Comparison of ENCODE assay signal across 9 mouse cellular contexts in the genomic region with DNA sequence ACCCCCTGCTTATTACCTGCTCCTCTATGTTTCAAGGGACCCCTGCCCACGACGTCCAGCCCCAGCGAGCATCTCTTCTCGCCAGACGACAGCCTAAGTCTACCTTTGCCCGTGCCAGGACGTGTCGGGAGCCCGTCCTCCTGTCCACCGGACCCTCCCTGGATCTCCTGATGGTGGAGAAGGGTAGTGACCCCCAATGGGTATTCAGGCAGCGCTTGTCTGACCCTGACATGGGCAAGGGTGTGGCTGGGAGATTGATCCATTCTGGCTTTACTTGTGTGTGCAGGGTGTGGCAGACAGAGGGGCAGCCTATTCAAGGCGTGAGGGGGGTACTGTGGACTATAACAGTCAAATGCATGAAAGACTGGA. TPM values are rescaled to one million over a fixed set of nuclear protein-coding genes. Genes with fewer than 3 reads are reported as not detected.
DNase-seq lines count a peak whose midpoint lies in the region; ATAC-seq and TF ChIP-seq lines count a peak whose summit lies in the region.
"Had no signal": no experiment of that assay in that cellular context is flagged by ENCODE, and none has a peak within 500 bp of the region (broad histone marks: within the 10 kb centered on the region; RNA-seq: fewer than 3 reads in every experiment).

No protein-coding gene starts in this region.

- H3K9ac ChIP-seq in heart, embryonic 16.5 days (ENCODE audit: low read length) = peak overlapping the region; percentile 90
- peak overlapping the region; percentile 96 for H3K9ac ChIP-seq in hindbrain, embryonic 13.5 days
- H3K9ac ChIP-seq in midbrain, embryonic 12.5 days (replicated peaks) = peak overlapping the region; percentile 99

- H3K36me3 ChIP-seq in heart, embryonic 16.5 days (ENCODE audit: control insufficient read depth, insufficient read depth) = no peaks in the 10 kb centered on the region
- H3K36me3 ChIP-seq in hindbrain, embryonic 13.5 days = no peaks in the 10 kb centered on the region
- H3K36me3 ChIP-seq in midbrain, embryonic 12.5 days = no peaks in the 10 kb centered on the region

- H3K4me3 ChIP-seq in heart, embryonic 16.5 days (ENCODE audit: low read length) = peak overlapping the region; percentile 94
- peak overlapping the region; percentile 81 for H3K4me3 ChIP-seq in hindbrain, embryonic 13.5 days
- peak overlapping the region; percentile 97 for H3K4me3 ChIP-seq in midbrain, embryonic 12.5 days

- peaks cover 14% of the 10 kb centered on the region for H3K4me1 ChIP-seq in heart, embryonic 16.5 days (ENCODE audit: control insufficient read depth, insufficient read depth, low read length)
- H3K4me1 ChIP-seq in hindbrain, embryonic 13.5 days (replicated peaks) = peaks cover 53% of the 10 kb centered on the region
- peaks cover 25% of the 10 kb centered on the region for H3K4me1 ChIP-seq in midbrain, embryonic 12.5 days

- H3K27ac ChIP-seq in heart, embryonic 16.5 days (ENCODE audit: low read length) = no peak overlapping the region
- H3K27ac ChIP-seq in hindbrain, embryonic 13.5 days = peak overlapping the region; percentile 91
- peak overlapping the region; percentile 83 for H3K27ac ChIP-seq in midbrain, embryonic 12.5 days (replicated peaks)

- CTCF ChIA-PET in Patski (lab: Charles Lee) = no interaction called here

- WGBS in heart, embryonic 16.5 days = 4% methylated on average over 12 of the region's 12 CpGs
- WGBS in hindbrain, embryonic 13.5 days = 5% methylated on average over 12 of the region's 12 CpGs
- 6% methylated on average over 10 of the region's 12 CpGs for WGBS in midbrain, embryonic 12.5 days

- DNase-seq in heart, postnatal 4 days = no peak
- DNase-seq in Patski (ENCODE audit: low read depth, low spot score) = no peak
- no peak for DNase-seq in adrenal gland, adult 18-20 months (ENCODE audit: low spot score in 2 of 2)
- DNase-seq in right cerebral cortex, postnatal 25 days = no peak
- DNase-seq in spleen, postnatal 14 days (ENCODE audit: low spot score in 2 of 2) = no peak

- in situ Hi-C loops in Patski (cut with MboI; ENCODE audit: low pct_unique_long_range_greater_than_20kb) = no loop called here

- H3K27me3 ChIP-seq in heart, embryonic 16.5 days (ENCODE audit: control insufficient read depth, insufficient read depth, low read length) = no peaks in the 10 kb centered on the region
- no peaks in the 10 kb centered on the region for H3K27me3 ChIP-seq in Patski
- H3K27me3 ChIP-seq in hindbrain, embryonic 13.5 days = 0 out of 2 replicates have a peak, but pooled peaks cover 3% of the 10 kb centered on the region
- peaks cover 6% of the 10 kb centered on the region; the same call in 1 of the 2 replicates for H3K27me3 ChIP-seq in midbrain, embryonic 12.5 days

- no peaks in the 10 kb centered on the region for H3K9me3 ChIP-seq in heart, embryonic 16.5 days (replicated peaks; ENCODE audit: control insufficient read depth, low read length)
- no peaks in the 10 kb centered on the region for H3K9me3 ChIP-seq in hindbrain, embryonic 13.5 days
- H3K9me3 ChIP-seq in midbrain, embryonic 12.5 days = no peaks in the 10 kb centered on the region

- 0 out of 2 replicates have a peak, but pooled peaks have one; percentile 8 for ATAC-seq in heart, embryonic 16.5 days (replicated peaks; ENCODE audit: extremely low read depth, insufficient read depth, low FRiP score)
- peak; percentile 11 for ATAC-seq in Patski
- ATAC-seq in hindbrain, embryonic 13.5 days (ENCODE audit: low FRiP score) = no peak; the same call in 1 of the 2 replicates
- peak; percentile 45 for ATAC-seq in midbrain, embryonic 12.5 days (ENCODE audit: low FRiP score, low read depth)

- peak overlapping the region; percentile 69 for H3K4me2 ChIP-seq in heart, embryonic 16.5 days (ENCODE audit: low read depth, low read length)
- H3K4me2 ChIP-seq in hindbrain, embryonic 13.5 days = peak overlapping the region; percentile 90
- H3K4me2 ChIP-seq in midbrain, embryonic 12.5 days (replicated peaks) = peak overlapping the region; percentile 97

- POLR2A ChIA-PET in Patski (lab: Charles Lee) = no interaction called here

- no peak for TF ChIP-seq CTCF in Patski (IDR thresholded peaks at IDR 0.05)

RNA-seq across cellular contexts. Expression of a gene that starts 0.3 kb away (rescaled TPM):
- polyA plus RNA-seq in heart, embryonic 16.5 days (2015; fragmentation: Nextera tagmentation; extraction: Ambion mirVana) = 1.5 and 1.9 TPM in 2 replicates
- 1 to 10 TPM; 5.1 to 6.2 TPM for total RNA-seq in heart, postnatal 4 days (2021)
- polyA plus RNA-seq in Patski (2021) = 13.2 TPM
- 9.0 and 9.4 TPM in 2 replicates for polyA plus RNA-seq in hindbrain, embryonic 13.5 days (2015; fragmentation: Nextera tagmentation; extraction: Ambion mirVana)
- 17.9 and 18.4 TPM in 2 replicates for polyA plus RNA-seq in midbrain, embryonic 12.5 days (2016; fragmentation: Nextera tagmentation; extraction: Ambion mirVana)
- 1 to 10 TPM; 6.1 to 7.7 TPM for total RNA-seq in adrenal gland, adult 18-20 months (2021)

RNA-seq across cellular contexts. Expression of a gene that starts 23.3 kb away (rescaled TPM):
- not detected in 2 replicates for polyA plus RNA-seq in heart, embryonic 16.5 days (2015; fragmentation: Nextera tagmentation; extraction: Ambion mirVana)
- total RNA-seq in heart, postnatal 4 days (2021) = under 1 TPM; 0.31 to 0.47 TPM
- not detected for polyA plus RNA-seq in Patski (2021)
- 0.18 TPM in 1 of 2 replicates, not detected in the other for polyA plus RNA-seq in hindbrain, embryonic 13.5 days (2015; fragmentation: Nextera tagmentation; extraction: Ambion mirVana)
- 0.08 TPM in 1 of 2 replicates, not detected in the other for polyA plus RNA-seq in midbrain, embryonic 12.5 days (2016; fragmentation: Nextera tagmentation; extraction: Ambion mirVana)
- total RNA-seq in adrenal gland, adult 18-20 months (2021) = under 1 TPM; 0.17 to 0.38 TPM

RNA-seq across cellular contexts. Expression of a gene that starts 35.2 kb away (rescaled TPM):
- polyA plus RNA-seq in heart, embryonic 16.5 days (2015; fragmentation: Nextera tagmentation; extraction: Ambion mirVana) = 7.5 and 7.8 TPM in 2 replicates
- total RNA-seq in heart, postnatal 4 days (2021) = 10 to 100 TPM; 10.4 to 10.8 TPM
- polyA plus RNA-seq in Patski (2021) = 20.9 TPM
- 22.8 and 23.4 TPM in 2 replicates for polyA plus RNA-seq in hindbrain, embryonic 13.5 days (2015; fragmentation: Nextera tagmentation; extraction: Ambion mirVana)
- polyA plus RNA-seq in midbrain, embryonic 12.5 days (2016; fragmentation: Nextera tagmentation; extraction: Ambion mirVana) = 28.2 and 29.0 TPM in 2 replicates
- 10 to 100 TPM; 21.2 to 22.1 TPM for total RNA-seq in adrenal gland, adult 18-20 months (2021)

RNA-seq across cellular contexts. Expression of a gene that starts 43.4 kb away (rescaled TPM):
- not detected in 2 replicates for polyA plus RNA-seq in heart, embryonic 16.5 days (2015; fragmentation: Nextera tagmentation; extraction: Ambion mirVana)
- not detected for total RNA-seq in heart, postnatal 4 days (2021)
- polyA plus RNA-seq in Patski (2021) = not detected
- polyA plus RNA-seq in hindbrain, embryonic 13.5 days (2015; fragmentation: Nextera tagmentation; extraction: Ambion mirVana) = not detected in 2 replicates
- not detected in 2 replicates for polyA plus RNA-seq in midbrain, embryonic 12.5 days (2016; fragmentation: Nextera tagmentation; extraction: Ambion mirVana)
- not detected for total RNA-seq in adrenal gland, adult 18-20 months (2021)
- polyA plus RNA-seq: gonadal fat pad, adult 2 months had no signal

RNA-seq across cellular contexts. Expression of a gene that starts 45.0 kb away (rescaled TPM):
- polyA plus RNA-seq in heart, embryonic 16.5 days (2015; fragmentation: Nextera tagmentation; extraction: Ambion mirVana) = 24.0 TPM in 2 replicates
- 10 to 100 TPM; 21.8 to 22.6 TPM for total RNA-seq in heart, postnatal 4 days (2021)
- polyA plus RNA-seq in Patski (2021) = 35.1 TPM
- 34.8 and 36.2 TPM in 2 replicates for polyA plus RNA-seq in hindbrain, embryonic 13.5 days (2015; fragmentation: Nextera tagmentation; extraction: Ambion mirVana)
- polyA plus RNA-seq in midbrain, embryonic 12.5 days (2016; fragmentation: Nextera tagmentation; extraction: Ambion mirVana) = 54.1 and 55.5 TPM in 2 replicates
- total RNA-seq in adrenal gland, adult 18-20 months (2021) = 10 to 100 TPM; 22.9 to 34.2 TPM
